Mouse (Mus musculus): ENCODE results near the gene Nono. TPM values are rescaled to one million over a fixed set of nuclear protein-coding genes. Genes with fewer than 3 reads are reported as not detected.

Gene Nono
- polyA plus RNA-seq, 1 experiment = 16.3 TPM

- Histone ChIP-seq H3K27ac (ENCODE audit: control insufficient read depth, insufficient read depth, low read depth, low read length) (no peak overlapping the region), H3K36me3 (ENCODE audit: control insufficient read depth, insufficient read depth, low read length) (no peaks in the 10 kb centered on the region), H3K4me1 (ENCODE audit: control insufficient read depth, insufficient read depth, low read length) (no peaks in the 10 kb centered on the region), H3K4me3 (ENCODE audit: control insufficient read depth, low read depth, low read length) (no peak overlapping the region), H3K27me3 (ENCODE audit: control insufficient read depth, insufficient read depth, low read length) (no peaks in the 10 kb centered on the region)
- TF ChIP-seq CTCF (IDR thresholded peaks at IDR 0.05; ENCODE audit: control insufficient read depth, insufficient read depth, insufficient replicate concordance, low read depth, low read length) (no peak), POLR2A (IDR thresholded peaks at IDR 0.05; ENCODE audit: control insufficient read depth, low read depth, low read length) (no peak)
Observed at GRCm38 (mm10) chrX:101396459-101396858, 32.7 kb upstream of the Nono start.

- H3K4me3 ChIP-seq (ENCODE audit: control insufficient read depth, low read depth, low read length) = peak overlapping the region; percentile 86
- peak overlapping the region; percentile 85 for H3K27ac ChIP-seq (ENCODE audit: control insufficient read depth, insufficient read depth, low read depth, low read length)
- H3K36me3 ChIP-seq (ENCODE audit: control insufficient read depth, insufficient read depth, low read length) = no peaks in the 10 kb centered on the region
- H3K4me1 ChIP-seq (ENCODE audit: control insufficient read depth, insufficient read depth, low read length) = peaks cover 10% of the 10 kb centered on the region
- TF ChIP-seq CTCF (IDR thresholded peaks at IDR 0.05; ENCODE audit: control insufficient read depth, insufficient read depth, insufficient replicate concordance, low read depth, low read length) (no peak), POLR2A (IDR thresholded peaks at IDR 0.05; ENCODE audit: control insufficient read depth, low read depth, low read length) (0 out of 2 replicates have a peak, but pooled peaks have one; percentile 31)
- H3K27me3 ChIP-seq (ENCODE audit: control insufficient read depth, insufficient read depth, low read length) = no peaks in the 10 kb centered on the region
Observed at GRCm38 (mm10) chrX:101418946-101419724, 10.0 kb upstream of the Nono start.

GRCm38 (mm10) chrX:101419725-101420699 lies 9.1 kb upstream of the Nono start:
- Histone ChIP-seq H3K27ac (ENCODE audit: control insufficient read depth, insufficient read depth, low read depth, low read length) (peak overlapping the region; percentile 90), H3K36me3 (ENCODE audit: control insufficient read depth, insufficient read depth, low read length) (no peaks in the 10 kb centered on the region)
- TF ChIP-seq CTCF (IDR thresholded peaks at IDR 0.05; ENCODE audit: control insufficient read depth, insufficient read depth, insufficient replicate concordance, low read depth, low read length) = no peak
- TF ChIP-seq POLR2A (IDR thresholded peaks at IDR 0.05; ENCODE audit: control insufficient read depth, low read depth, low read length) = no peak

GRCm38 (mm10) chrX:101420700-101421095 lies 8.4 kb upstream of the Nono start, which contains the start of gene Zmym3:
Gene Zmym3, minus strand, starts transcription at chrX:101420849.
- Histone ChIP-seq H3K27me3 (ENCODE audit: control insufficient read depth, insufficient read depth, low read length) (no peaks in the 10 kb centered on the region), H3K4me1 (ENCODE audit: control insufficient read depth, insufficient read depth, low read length) (peaks cover 10% of the 10 kb centered on the region), H3K27ac (ENCODE audit: control insufficient read depth, insufficient read depth, low read depth, low read length) (peak within 1 kb of the TSS; percentile 90), H3K4me3 (ENCODE audit: control insufficient read depth, low read depth, low read length) (peak within 1 kb of the TSS; percentile 86), H3K36me3 (ENCODE audit: control insufficient read depth, insufficient read depth, low read length) (no peaks in the 10 kb centered on the region)
- TF ChIP-seq CTCF (IDR thresholded peaks at IDR 0.05; ENCODE audit: control insufficient read depth, insufficient read depth, insufficient replicate concordance, low read depth, low read length) (no peak), POLR2A (IDR thresholded peaks at IDR 0.05; ENCODE audit: control insufficient read depth, low read depth, low read length) (no peak)

More at GRCm38 (mm10) chrX:101419725-101420699, 9.1 kb upstream of the Nono start:
- Histone ChIP-seq H3K4me1 (ENCODE audit: control insufficient read depth, insufficient read depth, low read length) (peaks cover 10% of the 10 kb centered on the region), H3K27me3 (ENCODE audit: control insufficient read depth, insufficient read depth, low read length) (no peaks in the 10 kb centered on the region), H3K4me3 (ENCODE audit: control insufficient read depth, low read depth, low read length) (peak overlapping the region; percentile 86)

- Histone ChIP-seq H3K4me1 (ENCODE audit: control insufficient read depth, insufficient read depth, low read length) (peaks cover 4% of the 10 kb centered on the region), H3K27me3 (ENCODE audit: control insufficient read depth, insufficient read depth, low read length) (no peaks in the 10 kb centered on the region), H3K36me3 (ENCODE audit: control insufficient read depth, insufficient read depth, low read length) (no peaks in the 10 kb centered on the region), H3K27ac (ENCODE audit: control insufficient read depth, insufficient read depth, low read depth, low read length) (no peak overlapping the region), H3K4me3 (ENCODE audit: control insufficient read depth, low read depth, low read length) (no peak overlapping the region)
- no peak for TF ChIP-seq POLR2A (IDR thresholded peaks at IDR 0.05; ENCODE audit: control insufficient read depth, low read depth, low read length)
- TF ChIP-seq CTCF (IDR thresholded peaks at IDR 0.05; ENCODE audit: control insufficient read depth, insufficient read depth, insufficient replicate concordance, low read depth, low read length) = no peak
Observed at GRCm38 (mm10) chrX:101423462-101423861, 5.7 kb upstream of the Nono start.

- Histone ChIP-seq H3K27ac (ENCODE audit: control insufficient read depth, insufficient read depth, low read depth, low read length) (no peak overlapping the region), H3K4me3 (ENCODE audit: control insufficient read depth, low read depth, low read length) (no peak overlapping the region; the same call in 1 of the 2 replicates), H3K4me1 (ENCODE audit: control insufficient read depth, insufficient read depth, low read length) (no peaks in the 10 kb centered on the region; the same call in 1 of the 2 replicates), H3K36me3 (ENCODE audit: control insufficient read depth, insufficient read depth, low read length) (no peaks in the 10 kb centered on the region), H3K27me3 (ENCODE audit: control insufficient read depth, insufficient read depth, low read length) (no peaks in the 10 kb centered on the region)
- no peak for TF ChIP-seq CTCF (IDR thresholded peaks at IDR 0.05; ENCODE audit: control insufficient read depth, insufficient read depth, insufficient replicate concordance, low read depth, low read length)
- no peak for TF ChIP-seq POLR2A (IDR thresholded peaks at IDR 0.05; ENCODE audit: control insufficient read depth, low read depth, low read length)
Observed at GRCm38 (mm10) chrX:101427774-101428173, 1.3 kb upstream of the Nono start.

GRCm38 (mm10) chrX:101428785-101429141 lies 355 bp upstream of the Nono start:
- Histone ChIP-seq H3K4me1 (ENCODE audit: control insufficient read depth, insufficient read depth, low read length) (no peaks in the 10 kb centered on the region; the same call in 1 of the 2 replicates), H3K27me3 (ENCODE audit: control insufficient read depth, insufficient read depth, low read length) (no peaks in the 10 kb centered on the region), H3K27ac (ENCODE audit: control insufficient read depth, insufficient read depth, low read depth, low read length) (peak overlapping the region; percentile 90), H3K4me3 (ENCODE audit: control insufficient read depth, low read depth, low read length) (peak overlapping the region; percentile 93; the same call in 1 of the 2 replicates), H3K36me3 (ENCODE audit: control insufficient read depth, insufficient read depth, low read length) (no peaks in the 10 kb centered on the region)
- TF ChIP-seq CTCF (IDR thresholded peaks at IDR 0.05; ENCODE audit: control insufficient read depth, insufficient read depth, insufficient replicate concordance, low read depth, low read length) (no peak), POLR2A (IDR thresholded peaks at IDR 0.05; ENCODE audit: control insufficient read depth, low read depth, low read length) (no peak)

All from testis, adult 2 months (tissue).